Mouse (Mus musculus) mouse trophoblast stem cell (cell line): ENCODE results near the gene Gm45234.
"Not testable (repeated sequence)": the region's sequence is repeated elsewhere in the genome, so short reads cannot be mapped to it uniquely, and the experiment has no call there.

Experiments
- in situ Hi-C, 2 experiments: fragments of 300-500 bp; cut with MseI, MboI; formaldehyde crosslinking; loops; 2 replicates in 1 of 2; 3 replicates in 1 of 2; pipeline ENCODE4 v1.15.1; 2025

The Gm45234 gene

GRCm38 (mm10) chr6:124755831-124756595 is at the start of gene Gm45234, which contains the start of gene Atn1:
Gene Gm45234, minus strand, starts transcription at chr6:124756021.
Gene Atn1, minus strand, starts transcription at chr6:124756524.
- in situ Hi-C loops: no loop called here

GRCm38 (mm10) chr6:124804341-124804740 is 48.5 kb upstream of the Gm45234 start:
- in situ Hi-C loops: no loop called here

- in situ Hi-C loops: not testable (repeated sequence)
Observed at GRCm38 (mm10) chr6:124803691-124804090, 47.9 kb upstream of the Gm45234 start.

GRCm38 (mm10) chr6:124803061-124803460 is 47.2 kb upstream of the Gm45234 start:
- in situ Hi-C loops: no loop called here

- in situ Hi-C loops: not testable (repeated sequence)
Observed at GRCm38 (mm10) chr6:124802400-124802799, 46.6 kb upstream of the Gm45234 start.

- in situ Hi-C loops: no loop called here
Observed at GRCm38 (mm10) chr6:124796200-124796599, 40.4 kb upstream of the Gm45234 start.

- in situ Hi-C loops: no loop called here
Observed at GRCm38 (mm10) chr6:124795781-124796180, 40.0 kb upstream of the Gm45234 start.

GRCm38 (mm10) chr6:124791911-124792310 is 36.1 kb upstream of the Gm45234 start:
- in situ Hi-C loops: no loop called here

GRCm38 (mm10) chr6:124790121-124790520 is 34.3 kb upstream of the Gm45234 start:
- in situ Hi-C loops: no loop called here

- in situ Hi-C loops: no loop called here
Observed at GRCm38 (mm10) chr6:124789519-124789918, 33.7 kb upstream of the Gm45234 start.

- in situ Hi-C loops: no loop called here
Observed at GRCm38 (mm10) chr6:124787722-124788121, 31.9 kb upstream of the Gm45234 start.

GRCm38 (mm10) chr6:124786756-124787420 is 31.1 kb upstream of the Gm45234 start:
- in situ Hi-C loops: no loop called here

- in situ Hi-C loops: no loop called here
Observed at GRCm38 (mm10) chr6:124782436-124782835, 26.6 kb upstream of the Gm45234 start.

- in situ Hi-C loops: no loop called here
Observed at GRCm38 (mm10) chr6:124780917-124781316, 25.1 kb upstream of the Gm45234 start.

- in situ Hi-C loops: no loop called here
Observed at GRCm38 (mm10) chr6:124779984-124780416, 24.2 kb upstream of the Gm45234 start.

GRCm38 (mm10) chr6:124779222-124779983 is 23.6 kb upstream of the Gm45234 start, which contains the start of gene Lrrc23:
Gene Lrrc23, minus strand, starts transcription at chr6:124779727.
- in situ Hi-C loops: no loop called here

GRCm38 (mm10) chr6:124770511-124770910 is 14.7 kb upstream of the Gm45234 start:
- in situ Hi-C loops: no loop called here

- in situ Hi-C loops: no loop called here
Observed at GRCm38 (mm10) chr6:124770013-124770412, 14.2 kb upstream of the Gm45234 start.

GRCm38 (mm10) chr6:124769101-124769765 is 13.4 kb upstream of the Gm45234 start, which contains the start of gene Eno2:
Gene Eno2, minus strand, starts transcription at chr6:124769673.
- in situ Hi-C loops: no loop called here

- in situ Hi-C loops: no loop called here
Observed at GRCm38 (mm10) chr6:124768704-124769044, 12.9 kb upstream of the Gm45234 start.

GRCm38 (mm10) chr6:124767920-124768703 is 12.3 kb upstream of the Gm45234 start:
- in situ Hi-C loops: no loop called here
